Mouse (Mus musculus) left cerebral cortex, postnatal 14 days (tissue): ENCODE results near the gene Gtf3a. TPM values are rescaled to one million over a fixed set of nuclear protein-coding genes. Genes with fewer than 3 reads are reported as not detected.

Experiments used
- DNase-seq, 2 experiments: peaks; one replicate each; pipeline ENCODE4 v3.0.0; 2021 to 2022; ENCODE audit warnings: low spot score in 2 of 2, mixed read lengths in 1 of 2
- intact Hi-C: fragments of 180-260 bp; cut with DNase I; formaldehyde crosslinking; loops from one replicate; pipeline ENCODE4 v1.15.1; 2025
- total RNA-seq, 2 experiments: library from RNA; stranded (reverse); gene quantifications; 2 replicates each; pipeline ENCODE4 v1.2.3; 2021

Gene Gtf3a
- total RNA-seq, 2 experiments from 2014 or later = 23.9 to 29.1 TPM

- no peak for DNase-seq
- intact Hi-C loops = no loop called here
These were observed 24.9 kb downstream of the Gtf3a start for GRCm38 (mm10) chr5:146973353-146973752.

GRCm38 (mm10) chr5:146973858-146974780 lies 25.7 kb downstream of the Gtf3a start:
- no peak for DNase-seq
- intact Hi-C loops = no loop called here

- intact Hi-C loops = no loop called here
- no peak for DNase-seq
These were observed 26.3 kb downstream of the Gtf3a start for GRCm38 (mm10) chr5:146974781-146975123.

GRCm38 (mm10) chr5:146981376-146981775 lies 32.9 kb downstream of the Gtf3a start:
- DNase-seq = no peak
- intact Hi-C loops = loop anchor here (5.0 kb wide), 1 partner anchor 306 kb away; no protein-coding TSS in a partner anchor

GRCm38 (mm10) chr5:146983216-146983615 lies 34.8 kb downstream of the Gtf3a start:
- intact Hi-C loops = loop anchor here (2.0 to 5.0 kb wide), 2 partner anchors 244 to 304 kb away; no protein-coding TSS in a partner anchor
- peak; percentile 30 to 65 for DNase-seq

- DNase-seq = no peak
- intact Hi-C loops = loop anchor here (5.0 kb wide), 1 partner anchor 91 kb away; the partner anchor contains the start of genes Lnx2 and Polr1d
These were observed 37.4 kb downstream of the Gtf3a start for GRCm38 (mm10) chr5:146985725-146986433.

- DNase-seq = no peak
- intact Hi-C loops = loop anchor here (5.0 kb wide), 1 partner anchor 90 kb away; the partner anchor contains the start of genes Lnx2 and Polr1d
These were observed 39.1 kb downstream of the Gtf3a start for GRCm38 (mm10) chr5:146987588-146987987.

GRCm38 (mm10) chr5:146989051-146989450 lies 40.6 kb downstream of the Gtf3a start:
- no peak for DNase-seq
- intact Hi-C loops = loop anchor here (5.0 kb wide), 1 partner anchor 88 kb away; the partner anchor contains the start of genes Lnx2 and Polr1d

- no peak for DNase-seq
- intact Hi-C loops = no loop called here
These were observed 45.1 kb downstream of the Gtf3a start for GRCm38 (mm10) chr5:146993509-146993908.

- intact Hi-C loops = no loop called here
- no peak for DNase-seq
These were observed 46.5 kb downstream of the Gtf3a start for GRCm38 (mm10) chr5:146994973-146995372.

GRCm38 (mm10) chr5:146996812-146997211 lies 48.4 kb downstream of the Gtf3a start:
- no peak for DNase-seq
- intact Hi-C loops = no loop called here

GRCm38 (mm10) chr5:146998802-146999201 lies 50.3 kb downstream of the Gtf3a start:
- intact Hi-C loops = no loop called here
- no peak for DNase-seq

GRCm38 (mm10) chr5:147001312-147001711 lies 52.9 kb downstream of the Gtf3a start:
- intact Hi-C loops = no loop called here

GRCm38 (mm10) chr5:147003303-147003702 lies 54.8 kb downstream of the Gtf3a start:
- intact Hi-C loops = no loop called here
- no peak for DNase-seq

More at GRCm38 (mm10) chr5:147001312-147001711, 52.9 kb downstream of the Gtf3a start:
- no peak for DNase-seq

Other genes starting within 250 kb of the Gtf3a start
- 10 to 100 TPM; 53.9 to 58.6 TPM for gene Usp12, start 153.7 kb upstream of the Gtf3a start, total RNA-seq
- 100 to 1,000 TPM; 149 to 157 TPM for gene Rpl21, start 115.8 kb upstream of the Gtf3a start, total RNA-seq
- 10 to 100 TPM in 1 of 2 experiments, 1 to 10 TPM in 1; 7.6 to 16.9 TPM for gene Rasl11a, start 103.6 kb upstream of the Gtf3a start, total RNA-seq
- gene Mtif3, start 15.1 kb downstream of the Gtf3a start, total RNA-seq = 10 to 100 TPM; 20.9 to 22.6 TPM
- gene Lnx2, start 127.9 kb downstream of the Gtf3a start, total RNA-seq = 1 to 10 TPM; 5.3 to 7.6 TPM
- 10 to 100 TPM; 72.9 to 79.5 TPM for gene Polr1d, start 128.4 kb downstream of the Gtf3a start, total RNA-seq
- gene Gsx1, start 240.0 kb downstream of the Gtf3a start, total RNA-seq = under 1 TPM; 0.46 to 0.68 TPM